24 mouse cellular contexts compared by ENCODE assay signal in the genomic region with DNA sequence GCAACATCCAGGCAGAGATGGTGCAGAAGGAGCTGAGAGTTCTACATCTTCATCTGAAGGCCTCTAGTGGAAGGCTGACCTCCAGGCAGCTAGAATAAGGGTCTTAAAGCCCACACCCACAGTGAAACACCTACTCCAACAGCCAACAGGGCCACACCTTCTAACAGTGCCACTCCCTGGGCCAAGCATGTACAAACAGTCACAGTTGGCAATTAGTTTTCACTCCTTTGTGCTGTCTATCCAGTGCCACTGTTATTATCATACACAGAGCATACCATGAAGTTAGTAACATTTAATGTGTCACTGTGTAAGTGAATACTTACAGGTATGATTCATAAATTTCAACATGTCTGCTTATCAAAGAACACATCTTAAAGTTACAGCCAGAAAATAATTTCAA.
"Had no signal": no experiment of that assay in that cellular context is flagged by ENCODE, and none has a peak within 500 bp of the region (broad histone marks: within the 10 kb centered on the region; RNA-seq: fewer than 3 reads in every experiment).

No protein-coding gene starts in this region.

- H3K27ac ChIP-seq: heart, adult 2 months; heart, embryonic 10.5 days; hindbrain, embryonic 10.5 days; hindbrain, embryonic 12.5 days; hindbrain, embryonic 14.5 days; intestine, embryonic 15.5 days; layer of hippocampus, adult 2 months; left cerebral cortex, adult 2 months; limb, embryonic 10.5 days; limb, embryonic 12.5 days; liver, embryonic 12.5 days had no signal

- H3K9me3 ChIP-seq: heart, embryonic 10.5 days; heart, embryonic 12.5 days; hindbrain, embryonic 10.5 days; hindbrain, embryonic 12.5 days; intestine, embryonic 15.5 days; limb, embryonic 10.5 days; limb, embryonic 12.5 days; liver, embryonic 12.5 days had no signal

- H3K4me3 ChIP-seq: heart, adult 2 months; heart, embryonic 10.5 days; heart, embryonic 12.5 days; hindbrain, embryonic 10.5 days; hindbrain, embryonic 12.5 days; intestine, embryonic 15.5 days; layer of hippocampus, adult 2 months; left cerebral cortex, adult 2 months; limb, embryonic 10.5 days; limb, embryonic 12.5 days; liver, embryonic 12.5 days had no signal

- H3K9ac ChIP-seq: heart, embryonic 12.5 days; hindbrain, embryonic 12.5 days; hindbrain, embryonic 14.5 days; intestine, embryonic 15.5 days; limb, embryonic 12.5 days; liver, embryonic 12.5 days had no signal

- H3K36me3 ChIP-seq: heart, embryonic 10.5 days; heart, embryonic 12.5 days; hindbrain, embryonic 10.5 days; hindbrain, embryonic 12.5 days; intestine, embryonic 15.5 days; limb, embryonic 10.5 days; limb, embryonic 12.5 days; liver, embryonic 12.5 days had no signal

- DNase-seq: gastrocnemius, postnatal 14 days; gastrocnemius, postnatal 36 days; heart, adult 2 months; heart, postnatal 10 days; heart, postnatal 4 days; kidney, adult 18-20 months; kidney, adult 8-10 months; kidney, postnatal 10 days; kidney, postnatal 25 days; kidney, postnatal 4 days had no signal

- H3K4me1 ChIP-seq: heart, embryonic 10.5 days; intestine, embryonic 15.5 days; limb, embryonic 12.5 days had no signal

- H3K27me3 ChIP-seq: heart, embryonic 12.5 days; hindbrain, embryonic 12.5 days; intestine, embryonic 15.5 days; limb, embryonic 12.5 days; liver, embryonic 12.5 days had no signal

- H3K4me2 ChIP-seq: heart, embryonic 12.5 days; hindbrain, embryonic 12.5 days; hindbrain, embryonic 14.5 days; intestine, embryonic 15.5 days; limb, embryonic 12.5 days; liver, embryonic 12.5 days had no signal

- ATAC-seq: hindbrain, embryonic 16.5 days; inflammation-experienced regulatory T-cells, adult 6 months; intestine, embryonic 15.5 days; intestine, postnatal 0 days had no signal
